Mouse (Mus musculus): ENCODE results near the gene Gm28374.

DNA sequence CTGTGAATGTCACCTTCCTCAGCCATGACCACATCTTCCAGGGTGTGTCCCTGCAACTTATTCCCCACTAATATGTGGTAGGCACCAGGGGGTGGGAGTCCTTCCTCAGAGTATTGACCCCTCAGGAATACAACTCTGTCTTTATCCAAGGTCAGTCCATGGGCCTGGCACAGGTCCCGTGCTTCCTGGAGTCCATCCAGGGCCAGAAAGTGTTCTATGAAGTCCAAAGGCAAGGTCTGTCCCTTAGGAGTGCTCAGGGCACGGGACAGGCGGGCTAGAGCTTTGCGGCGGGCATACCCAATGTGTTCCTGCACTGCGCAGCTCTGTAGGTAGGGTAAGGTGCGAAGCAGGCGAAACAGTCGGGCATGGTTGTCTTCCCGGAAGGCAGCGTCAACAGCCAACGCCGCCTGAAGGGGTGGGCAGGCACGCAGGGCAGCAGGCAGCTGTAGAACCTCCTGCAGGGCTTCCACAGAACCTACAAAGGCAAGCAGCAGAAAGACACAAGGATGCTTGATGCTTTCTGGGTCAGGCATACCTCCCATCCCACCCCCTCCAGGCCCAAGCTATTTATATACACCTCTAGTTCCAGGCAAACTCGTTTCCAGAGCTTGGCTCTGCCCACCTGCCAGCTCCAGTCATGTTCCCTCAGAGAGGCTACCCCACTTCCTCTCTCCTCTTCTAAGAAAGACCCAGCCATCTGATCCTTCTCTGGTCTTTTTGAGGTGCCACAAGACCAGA, 34.2 kb upstream of the Gm28374 start:
- no peak for TF ChIP-seq POLR2A (IDR thresholded peaks at IDR 0.05; ENCODE audit: extremely low read depth, insufficient read depth, low read length)
- TF ChIP-seq CTCF (IDR thresholded peaks at IDR 0.05; ENCODE audit: low read depth, low read length), result no peak
